Mouse (Mus musculus) gastrocnemius, postnatal 25 days (tissue): ENCODE results near the gene Gm49395. TPM values are rescaled to one million over a fixed set of nuclear protein-coding genes. Genes with fewer than 3 reads are reported as not detected.

Experiments
- DNase-seq: peaks from one replicate; pipeline ENCODE4 v3.0.0; 2022
- total RNA-seq, 2 experiments: library from RNA; stranded (reverse); gene quantifications; 1 replicate in 1 of 2; 2 replicates in 1 of 2; pipeline ENCODE4 v1.2.3; 2021

The Gm49395 gene
- total RNA-seq, 2 experiments from 2014 or later = 2.8 TPM; not detected in 1

DNA sequence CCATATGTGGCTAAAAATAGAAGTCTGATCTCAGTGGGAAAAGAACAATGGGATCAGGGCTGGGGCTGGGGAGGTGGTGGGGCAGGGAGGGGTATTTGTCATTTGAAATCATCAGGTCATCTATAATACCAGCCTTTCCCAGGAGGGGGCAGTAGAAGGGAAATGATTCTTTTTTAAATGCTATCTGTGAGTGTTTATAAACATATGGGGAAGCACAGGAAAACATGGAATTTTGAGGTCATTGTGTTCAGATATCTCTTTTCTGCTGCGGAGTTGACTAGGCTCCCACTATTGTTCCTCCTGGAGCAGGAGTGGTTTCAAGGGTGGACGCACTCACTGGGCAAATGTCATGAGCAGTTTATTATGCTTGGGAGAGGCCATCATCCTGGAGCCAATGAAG lies 114.6 kb downstream of the Gm49395 start:
- DNase-seq = no peak

Other genes starting within 250 kb of the Gm49395 start
- 1 to 10 TPM in 1 of 2 experiments, under 1 TPM in 1; 0.54 to 2.7 TPM for gene Itga2, start 169.8 kb downstream of the Gm49395 start, total RNA-seq
- gene Pelo, start 11.7 kb downstream of the Gm49395 start, total RNA-seq = 10 to 100 TPM in 1 of 2 experiments, 1 to 10 TPM in 1; 9.7 to 11.8 TPM
- gene Itga1, start within 50 bp of the Gm49395 start, total RNA-seq = 10 to 100 TPM in 1 of 2 experiments, 1 to 10 TPM in 1; 9.8 to 12.3 TPM